Mouse (Mus musculus): ENCODE data around the gene Cav1.

Gene Cav1

DNA sequence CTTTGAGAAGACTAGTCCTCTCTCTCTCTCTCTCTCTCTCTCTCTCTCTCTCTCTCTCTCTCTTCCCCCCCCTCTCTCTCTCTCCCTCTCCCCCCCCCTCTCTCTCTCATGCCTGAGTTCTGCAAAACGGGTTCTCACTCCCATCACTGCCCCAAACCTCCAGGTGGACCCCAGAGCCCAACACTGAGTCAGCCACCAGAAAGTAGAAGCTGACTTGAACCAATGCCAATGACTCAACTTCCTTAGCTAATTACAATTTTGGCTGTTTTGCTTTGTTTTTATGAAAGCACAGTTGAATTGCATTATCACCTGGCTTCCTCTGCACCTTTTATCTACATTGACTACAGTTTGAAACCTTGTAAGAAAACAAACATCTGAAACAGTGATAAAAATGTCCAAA, 11.8 kb downstream of the Cav1 start:
- DNase-seq, result no peak

DNA sequence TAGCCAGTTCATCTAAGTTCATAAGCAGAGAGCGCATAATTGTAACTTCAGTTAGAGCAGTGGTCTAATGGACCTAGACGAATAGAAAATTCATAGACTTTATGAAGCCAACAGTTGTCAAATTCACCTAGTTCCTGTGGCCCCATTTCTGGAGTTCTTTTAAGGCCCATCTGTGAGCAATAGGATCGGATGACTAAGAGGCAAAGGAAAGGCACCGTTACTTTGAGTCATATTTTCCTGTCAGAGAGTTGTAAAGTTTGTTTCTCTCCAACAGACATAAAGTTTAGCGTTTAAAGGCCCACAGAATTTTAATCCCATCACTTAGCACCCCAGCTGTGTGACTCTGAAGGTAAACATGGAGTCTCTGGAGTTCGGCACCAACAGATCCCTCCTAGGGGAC, 15.8 kb downstream of the Cav1 start:
- no peak for DNase-seq

DNA sequence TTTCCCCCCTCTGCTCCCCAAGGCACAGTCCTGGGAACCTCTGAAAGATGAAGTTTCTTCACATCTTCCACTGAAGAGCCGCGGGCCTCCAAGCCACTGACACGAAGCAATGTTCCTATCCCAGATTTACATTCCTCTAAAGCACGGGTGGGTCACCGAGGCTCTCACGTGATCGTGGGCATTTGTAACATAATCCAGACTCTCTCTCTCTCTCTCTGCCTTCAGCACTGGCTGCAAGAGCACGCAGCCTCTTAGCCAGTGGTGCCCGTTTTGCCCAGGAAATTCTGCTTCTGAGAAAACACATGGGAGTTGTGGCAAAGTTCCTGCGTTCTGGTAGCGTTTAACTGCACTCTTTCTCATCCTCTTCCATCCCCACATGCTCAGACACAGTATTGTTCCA, 21.1 kb downstream of the Cav1 start:
- DNase-seq, result no peak

DNA sequence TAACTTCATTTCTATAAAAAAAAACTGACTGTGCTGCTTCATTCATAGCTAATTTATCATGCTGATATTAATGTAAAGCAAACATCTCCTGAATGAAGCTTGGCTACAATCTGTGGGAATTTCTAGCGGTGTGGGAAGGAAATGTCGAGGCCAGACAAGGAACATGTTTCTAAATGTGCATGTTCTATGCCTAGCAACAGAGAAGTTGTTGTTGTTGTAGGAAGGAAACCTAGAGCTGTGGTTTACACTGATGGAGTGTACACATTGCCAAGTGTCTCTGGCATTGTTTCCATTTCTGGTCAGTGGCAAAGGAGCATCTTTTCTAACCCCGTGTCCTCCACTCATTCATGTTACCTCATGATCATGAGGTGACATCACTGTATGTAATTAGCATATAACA, 23.7 kb downstream of the Cav1 start:
- no peak for DNase-seq

DNA sequence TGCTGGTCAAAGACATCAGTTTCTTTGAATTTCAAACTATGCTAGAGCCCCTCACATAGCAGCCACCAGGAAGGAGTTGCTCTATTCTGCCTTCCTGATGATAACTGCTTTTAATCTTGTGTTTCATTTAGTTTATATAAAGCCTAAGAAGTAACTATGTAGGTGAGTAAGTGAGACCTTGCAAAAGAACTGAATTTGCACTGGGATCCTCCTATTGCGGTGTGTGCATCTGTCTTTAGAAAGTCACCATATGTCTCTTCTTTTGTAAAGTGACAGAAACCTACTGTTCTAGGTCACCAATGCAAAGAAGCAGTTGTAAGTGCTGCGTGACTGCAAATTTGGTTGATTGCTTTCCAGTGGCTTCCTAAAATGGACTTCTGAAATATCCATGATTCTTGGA, 31.6 kb downstream of the Cav1 start:
- DNase-seq, result no peak

DNA sequence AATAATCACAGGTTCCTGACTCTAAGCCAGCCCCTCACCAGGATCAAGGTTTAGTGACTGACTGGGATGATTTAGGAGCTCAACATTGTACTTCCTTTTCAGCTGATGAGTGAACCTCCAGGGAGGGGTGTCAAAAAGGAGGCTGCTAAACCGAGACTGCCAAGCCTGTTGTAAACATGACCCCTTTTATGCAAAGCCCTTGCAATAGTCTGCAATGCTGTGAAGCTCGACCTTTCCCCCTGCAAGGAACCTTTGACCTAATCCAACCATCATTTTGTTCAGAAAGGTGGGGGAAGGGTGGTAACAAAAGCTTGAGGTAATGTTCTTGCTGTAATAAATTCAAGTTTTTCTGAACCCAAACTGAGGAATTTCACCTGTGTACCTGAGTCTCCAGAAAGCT, 34.3 kb downstream of the Cav1 start:
- DNase-seq, result no peak

DNA sequence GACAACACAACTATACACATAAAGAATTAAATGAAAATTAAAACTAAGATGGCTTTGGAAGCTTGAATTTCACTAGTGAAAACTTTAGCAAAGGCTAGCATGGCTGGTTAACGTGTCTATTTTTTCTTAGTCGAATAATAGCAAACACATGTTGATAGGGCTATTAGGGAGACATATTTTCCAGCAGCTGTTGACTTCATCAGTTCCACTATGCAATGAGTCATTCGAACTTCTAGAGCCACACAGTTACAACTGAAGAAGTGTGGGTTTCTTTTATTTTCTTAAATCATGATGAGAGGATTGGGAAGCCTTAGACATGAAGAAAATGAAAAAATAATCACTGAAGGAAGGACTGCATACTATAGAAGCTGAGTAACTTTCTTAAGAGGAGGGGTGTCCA, 41.9 kb downstream of the Cav1 start:
- no peak for DNase-seq

DNA sequence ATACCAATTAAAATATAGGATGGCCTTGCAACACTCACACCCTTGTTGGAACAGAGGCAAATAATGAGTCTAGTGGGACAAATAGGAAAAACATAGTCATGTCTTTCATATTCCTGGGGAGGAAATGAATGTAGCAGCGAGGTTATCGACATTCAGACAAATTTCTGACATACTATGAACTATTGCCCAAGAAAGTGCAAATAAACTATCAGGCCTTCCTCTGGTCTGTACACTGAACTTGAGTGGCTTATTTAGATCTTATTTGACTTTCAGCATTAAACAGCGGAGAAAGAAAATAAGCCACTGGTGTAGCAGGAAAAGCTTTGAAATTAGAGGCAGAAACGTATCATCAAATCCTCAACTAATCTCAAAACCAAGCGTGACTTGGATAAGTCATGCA, 44.7 kb downstream of the Cav1 start:
- DNase-seq, result no peak

DNA sequence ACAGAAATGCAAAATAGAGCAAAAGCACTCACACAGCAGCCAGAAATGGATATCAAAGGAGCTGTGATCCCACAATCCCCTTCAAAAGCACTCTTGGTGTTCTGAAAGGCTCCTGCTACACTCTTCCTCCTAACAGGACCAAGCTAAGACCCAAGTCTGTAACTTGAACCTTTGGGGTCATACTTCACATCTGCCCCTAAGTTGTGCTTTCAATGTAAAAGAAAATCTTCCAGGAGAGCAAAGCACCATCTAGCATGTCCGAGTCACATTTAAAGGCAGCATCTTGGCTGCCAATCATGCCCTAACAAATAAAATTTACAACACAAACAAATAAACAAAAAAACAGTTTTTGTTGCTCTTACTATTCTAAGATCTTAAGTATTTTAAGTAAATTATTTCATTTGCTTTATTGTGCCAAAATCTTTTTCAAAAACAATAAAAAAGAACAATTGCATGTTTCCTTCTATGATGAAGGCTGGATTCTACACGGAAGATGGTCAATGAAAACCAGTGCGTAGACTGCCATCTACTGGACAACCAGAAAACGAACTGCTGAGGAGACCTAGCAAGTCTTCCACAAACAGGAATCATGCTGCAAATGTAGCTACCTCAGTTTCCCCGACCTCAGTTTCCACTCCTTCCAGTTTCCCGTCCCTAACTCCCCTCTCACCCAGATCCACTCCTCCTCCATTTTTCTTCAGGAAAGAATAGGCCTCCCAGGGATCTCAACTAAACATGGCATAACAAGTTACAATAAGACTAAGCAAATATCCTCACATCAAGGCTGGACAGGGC, 53.0 kb downstream of the Cav1 start:
- no peak for DNase-seq

DNA sequence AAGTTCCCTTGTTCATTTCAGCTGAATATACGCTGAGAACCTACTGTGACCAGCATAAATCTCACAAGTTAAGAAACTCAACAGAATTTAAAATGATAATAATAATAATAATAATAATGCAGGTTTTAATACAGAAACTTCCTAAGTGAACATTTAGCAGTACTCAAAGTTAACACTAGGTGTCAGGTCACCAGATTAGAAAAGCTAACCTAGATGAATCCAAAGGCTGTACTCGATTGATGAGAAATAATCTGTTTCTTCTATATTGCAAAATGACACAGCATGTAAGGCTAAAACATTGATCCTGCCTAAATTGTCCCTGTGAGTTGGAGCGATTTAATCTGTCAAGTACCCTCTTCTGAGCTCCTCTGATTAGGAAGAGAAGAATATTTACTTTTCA, 56.6 kb downstream of the Cav1 start:
- no peak for DNase-seq

DNA sequence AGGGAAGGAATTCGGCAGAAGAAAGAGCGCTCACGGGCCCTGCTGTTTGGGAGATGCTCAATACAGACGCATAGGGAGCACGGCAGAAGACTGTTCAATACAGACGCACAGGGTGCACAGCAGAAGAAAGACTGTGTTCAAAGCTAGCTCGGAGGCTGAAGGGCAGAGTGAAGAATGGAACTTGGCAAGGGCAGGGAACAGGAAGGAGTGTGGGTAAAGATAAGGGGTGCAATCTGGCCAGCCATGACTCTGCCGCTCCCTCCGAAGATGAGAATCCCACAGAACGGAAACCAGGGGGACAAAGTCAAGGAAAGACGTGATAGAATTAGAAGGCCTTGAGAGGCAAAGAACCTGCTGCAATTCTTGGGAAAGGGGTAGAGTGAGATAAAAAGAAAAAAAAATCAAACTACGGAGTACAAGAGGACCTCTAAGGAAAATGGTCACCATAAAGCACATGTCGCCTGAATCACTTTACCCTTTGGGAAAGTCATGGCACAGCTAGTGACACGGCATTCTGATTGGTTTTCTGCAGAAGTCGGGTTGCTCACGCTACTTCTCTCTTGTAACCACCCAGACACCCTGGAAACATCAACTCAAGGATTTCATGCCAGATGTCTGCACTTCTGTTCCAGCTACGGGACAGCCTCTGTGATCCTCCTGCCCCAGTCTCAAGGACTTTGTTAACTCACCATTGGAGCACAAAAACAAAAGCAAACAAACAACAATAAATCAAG, 57.5 kb downstream of the Cav1 start:
- DNase-seq, result no peak

DNA sequence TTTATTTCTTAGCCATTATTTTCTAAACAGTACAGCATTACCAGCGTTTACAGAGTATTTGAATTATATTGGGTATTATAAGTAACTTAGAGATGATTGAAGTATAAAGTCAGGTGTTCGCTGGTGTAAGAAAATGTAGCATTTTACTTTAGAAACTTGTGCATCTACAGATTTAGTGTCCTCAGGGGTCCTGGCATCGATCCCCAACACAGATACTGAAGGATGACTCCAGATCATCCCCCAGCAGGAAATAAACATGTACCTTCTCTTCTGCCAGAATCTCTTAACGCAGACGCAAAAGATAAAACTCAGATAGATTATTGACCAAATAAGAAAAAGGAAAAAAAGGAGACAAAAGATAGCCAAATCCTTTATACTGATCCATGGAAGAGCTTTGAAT, 68.2 kb downstream of the Cav1 start:
- no peak for DNase-seq

DNA sequence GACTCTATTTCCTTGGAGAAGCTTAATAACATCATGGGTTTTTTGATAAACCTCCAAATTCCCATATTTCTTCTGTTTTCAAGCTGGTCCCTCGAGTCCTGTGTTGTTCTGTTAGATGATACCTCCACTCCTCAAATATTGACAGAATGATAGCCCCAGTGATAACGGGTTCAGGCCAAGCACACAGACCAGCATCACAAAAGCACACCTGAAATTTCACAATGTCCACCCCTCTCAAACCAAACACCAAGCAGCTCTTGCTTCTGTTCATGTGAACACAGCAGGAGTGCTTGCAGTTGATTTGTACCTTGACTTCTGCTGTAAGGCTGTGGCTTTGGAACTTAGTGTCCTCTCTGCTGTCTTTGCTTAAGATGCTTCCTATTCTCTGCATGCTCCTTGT, 71.2 kb downstream of the Cav1 start:
- no peak for DNase-seq

DNA sequence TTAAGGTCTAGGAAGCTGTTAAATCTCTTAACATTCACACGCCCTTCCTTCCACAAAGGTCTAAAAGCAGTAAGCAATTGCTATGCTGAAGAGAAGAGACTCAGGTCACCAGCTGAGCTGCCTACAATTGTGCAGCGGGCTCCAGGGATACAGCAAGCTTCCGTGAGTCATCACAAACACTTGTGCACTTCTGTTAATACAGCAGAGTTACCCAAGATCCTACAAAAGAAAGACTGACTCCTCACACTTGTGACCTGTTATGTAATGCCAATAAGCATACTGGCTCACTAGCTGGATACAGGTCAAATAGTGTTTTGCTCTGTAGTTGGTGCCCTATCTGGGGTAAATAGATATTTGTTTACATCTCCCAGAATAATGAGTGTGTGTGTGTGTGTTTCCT, 74.0 kb downstream of the Cav1 start:
- DNase-seq, result no peak

DNA sequence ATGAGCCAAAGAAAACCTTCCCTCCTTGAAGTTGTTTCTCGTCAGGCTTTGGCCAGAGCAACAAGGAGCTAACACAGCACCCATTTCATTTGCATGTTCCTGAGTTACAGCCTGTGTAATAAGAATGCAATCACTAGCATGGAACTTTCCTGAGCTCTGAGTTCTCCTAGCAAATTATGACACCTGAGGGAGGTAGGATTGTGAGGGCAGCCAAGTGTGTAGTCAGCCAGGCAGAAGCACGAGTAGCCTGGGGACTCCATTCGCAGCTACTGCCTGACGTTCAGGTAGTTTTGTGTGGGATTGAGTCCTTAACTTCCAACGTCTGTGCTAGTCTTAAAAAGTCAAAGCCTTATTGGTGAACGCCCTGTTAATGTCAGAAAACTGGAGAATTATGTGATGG, 75.6 kb downstream of the Cav1 start:
- DNase-seq, result no peak

DNA sequence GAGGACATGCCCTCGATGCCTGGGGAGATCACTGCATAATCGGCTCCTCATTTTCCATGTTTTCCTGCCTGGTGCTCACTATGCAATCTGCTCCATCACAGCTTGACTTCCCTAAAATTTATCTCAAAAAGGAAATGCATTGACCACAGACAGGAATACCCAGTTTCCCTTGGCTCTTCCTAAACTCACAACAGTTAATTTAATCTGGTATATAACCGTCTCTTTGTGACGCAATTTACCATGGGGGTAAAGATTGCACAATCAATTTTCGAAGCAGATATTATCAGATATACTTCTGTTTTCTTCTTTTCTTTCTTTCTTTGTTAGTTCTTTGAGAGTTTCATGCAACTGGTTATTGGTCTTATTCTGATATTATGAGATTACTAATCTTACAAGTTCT, 79.4 kb downstream of the Cav1 start:
- DNase-seq, result no peak

DNA sequence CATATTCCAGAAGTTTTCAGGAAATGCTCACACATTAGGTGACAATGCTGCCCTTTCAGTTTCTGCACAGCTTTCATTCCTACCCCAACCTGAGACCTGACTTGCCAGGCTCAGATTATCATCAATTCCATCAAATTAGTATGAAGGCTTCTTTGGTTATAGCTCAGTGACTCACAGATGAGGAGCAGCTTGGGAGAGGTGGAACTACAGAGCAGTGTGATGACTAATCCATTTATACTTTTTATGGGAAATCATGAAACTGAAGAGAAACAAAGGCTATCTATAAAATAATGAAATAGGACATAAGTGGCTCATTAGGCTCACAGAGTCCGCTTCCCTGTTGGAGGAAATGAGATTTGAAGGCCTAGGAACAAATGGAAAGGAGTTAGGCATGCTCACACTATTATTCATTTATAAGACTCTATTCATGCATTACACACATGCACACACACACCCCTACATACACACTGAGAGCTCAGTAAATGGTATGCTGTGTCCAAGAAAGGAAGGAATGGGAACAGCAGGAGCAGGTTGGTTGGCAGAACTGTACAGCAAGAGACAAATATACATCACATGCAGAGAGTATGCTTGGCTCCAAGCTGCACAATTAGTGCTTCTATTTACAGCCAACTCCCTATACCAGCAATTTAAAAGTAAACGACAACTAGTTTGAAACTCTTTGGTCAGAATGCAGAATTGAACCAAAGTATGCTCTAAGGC, 82.0 kb downstream of the Cav1 start:
- DNase-seq, result no peak

Measured in thymus, adult 18-20 months (tissue).